Mouse (Mus musculus): ENCODE results near the gene Gde1. TPM values are rescaled to one million over a fixed set of nuclear protein-coding genes. Genes with fewer than 3 reads are reported as not detected.

Gde1 gene
- total and polyA plus RNA-seq, 3 experiments = 19.8 to 51.1 (median 42.0) TPM

DNA sequence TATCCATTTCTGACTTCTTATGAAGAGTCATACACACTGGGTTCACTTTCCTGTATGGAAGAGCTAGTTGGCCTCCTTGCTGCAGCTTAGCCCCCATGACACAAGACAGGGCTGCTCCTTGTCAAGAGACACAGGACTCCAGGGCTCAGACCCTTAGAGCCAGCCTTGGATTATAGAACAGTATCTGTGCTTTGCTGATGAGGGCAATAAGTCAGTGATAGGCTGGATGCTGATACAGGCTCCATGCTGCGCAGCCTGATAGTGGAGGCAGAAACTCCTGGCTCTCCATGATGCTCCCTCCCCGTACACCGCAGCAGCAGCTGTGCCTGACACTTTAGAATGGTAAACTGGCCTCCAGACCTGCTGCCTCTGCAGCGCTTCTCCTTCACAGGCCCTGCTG is 35.4 kb downstream of the Gde1 start:
- no peaks in the 10 kb centered on the region for H3K4me1 ChIP-seq (ENCODE audit: insufficient read depth, low read depth, low read length)
- TF ChIP-seq TAL1 (conservative IDR thresholded peaks at IDR 0.05; ENCODE audit: low read depth, low read length) = no peak
- TF ChIP-seq GATA1 (IDR thresholded peaks at IDR 0.05; ENCODE audit: borderline replicate concordance, low read length) = no peak
- TF ChIP-seq POLR2AphosphoS5 (IDR thresholded peaks at IDR 0.05; ENCODE audit: insufficient replicate concordance, low read depth, low read length) = no peak
- no peak for TF ChIP-seq GATA2 (IDR thresholded peaks at IDR 0.05; ENCODE audit: borderline replicate concordance, low read depth, low read length)
- no peak for TF ChIP-seq CTCF (IDR thresholded peaks at IDR 0.05; ENCODE audit: low read depth, low read length)
- DNase-seq (ENCODE audit: low spot score) = no peak
- H3K9me3 ChIP-seq (replicated peaks) = no peaks in the 10 kb centered on the region
- H3K27me3 ChIP-seq (ENCODE audit: insufficient read depth, low read length) = no peaks in the 10 kb centered on the region
- H3K36me3 ChIP-seq (replicated peaks) = no peaks in the 10 kb centered on the region
- no peak for ATAC-seq (ENCODE audit: extremely low read depth, insufficient number of reproducible peaks, low FRiP score, poor library complexity, severe bottlenecking)
- no peak overlapping the region for H3K4me3 ChIP-seq (ENCODE audit: low read depth, low read length)

DNA sequence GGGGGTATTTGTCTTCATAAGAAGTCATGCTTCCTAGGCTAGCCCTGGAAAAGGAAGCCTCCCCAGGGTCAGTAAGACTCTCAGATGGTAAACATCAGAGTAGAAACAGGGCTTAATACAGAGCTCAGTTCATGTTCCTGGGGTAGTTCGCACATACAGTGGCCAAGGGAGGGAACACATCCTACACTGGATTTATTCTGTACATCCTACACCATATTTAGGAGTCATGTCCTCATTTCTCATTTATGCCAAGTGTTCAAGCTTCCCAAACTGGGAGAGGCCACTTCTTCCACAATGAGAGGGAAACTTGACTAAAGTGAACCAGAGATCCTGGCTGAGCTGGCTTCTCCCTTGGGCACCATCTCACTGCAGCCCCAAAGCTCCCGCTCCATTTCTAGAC is 37.8 kb downstream of the Gde1 start:
- no peak for TF ChIP-seq POLR2AphosphoS5 (IDR thresholded peaks at IDR 0.05; ENCODE audit: insufficient replicate concordance, low read depth, low read length)
- no peak for TF ChIP-seq GATA2 (IDR thresholded peaks at IDR 0.05; ENCODE audit: borderline replicate concordance, low read depth, low read length)
- TF ChIP-seq CTCF (IDR thresholded peaks at IDR 0.05; ENCODE audit: low read depth, low read length) = no peak
- TF ChIP-seq GATA1 (IDR thresholded peaks at IDR 0.05; ENCODE audit: borderline replicate concordance, low read length) = no peak
- no peak for TF ChIP-seq TAL1 (conservative IDR thresholded peaks at IDR 0.05; ENCODE audit: low read depth, low read length)

DNA sequence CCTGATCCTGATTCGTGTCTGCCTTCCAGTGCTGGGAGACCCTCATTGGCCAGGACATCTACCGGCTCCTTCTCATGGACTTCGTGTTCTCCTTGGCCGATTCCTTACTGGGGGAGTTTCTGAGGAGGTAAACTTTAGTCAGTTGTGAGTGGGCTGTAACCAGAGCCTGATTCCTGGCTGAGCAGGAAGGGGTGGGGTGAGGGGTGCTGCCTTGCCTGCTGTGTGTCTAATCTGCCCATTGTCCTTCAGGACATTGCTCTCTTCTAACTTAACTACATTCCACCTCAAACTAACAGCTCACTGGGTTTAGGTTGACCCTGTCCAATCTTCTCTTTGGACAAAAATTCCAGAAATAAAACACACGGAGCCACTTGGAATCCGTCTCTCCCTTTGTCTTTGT is 48.8 kb downstream of the Gde1 start:
- H3K36me3 ChIP-seq (replicated peaks) = no peaks in the 10 kb centered on the region
- no peak for TF ChIP-seq POLR2AphosphoS5 (IDR thresholded peaks at IDR 0.05; ENCODE audit: insufficient replicate concordance, low read depth, low read length)
- no peak for TF ChIP-seq TAL1 (conservative IDR thresholded peaks at IDR 0.05; ENCODE audit: low read depth, low read length)
- no peaks in the 10 kb centered on the region for H3K4me1 ChIP-seq (ENCODE audit: insufficient read depth, low read depth, low read length)
- no peak for DNase-seq (ENCODE audit: low spot score)
- no peak for ATAC-seq (ENCODE audit: extremely low read depth, insufficient number of reproducible peaks, low FRiP score, poor library complexity, severe bottlenecking)
- H3K9me3 ChIP-seq (replicated peaks) = no peaks in the 10 kb centered on the region
- H3K27me3 ChIP-seq (ENCODE audit: insufficient read depth, low read length) = no peaks in the 10 kb centered on the region; the same call in 1 of the 2 replicates
- no peak overlapping the region for H3K4me3 ChIP-seq (ENCODE audit: low read depth, low read length)

More for the DNA sequence above, 37.8 kb downstream of the Gde1 start:
- Histone ChIP-seq H3K27me3 (ENCODE audit: insufficient read depth, low read length) (no peaks in the 10 kb centered on the region), H3K9me3 (replicated peaks) (no peaks in the 10 kb centered on the region), H3K4me3 (ENCODE audit: low read depth, low read length) (no peak overlapping the region), H3K4me1 (ENCODE audit: insufficient read depth, low read depth, low read length) (no peaks in the 10 kb centered on the region), H3K36me3 (replicated peaks) (no peaks in the 10 kb centered on the region)
- DNase-seq (ENCODE audit: low spot score) (no peak), ATAC-seq (ENCODE audit: extremely low read depth, insufficient number of reproducible peaks, low FRiP score, poor library complexity, severe bottlenecking) (no peak)

DNA sequence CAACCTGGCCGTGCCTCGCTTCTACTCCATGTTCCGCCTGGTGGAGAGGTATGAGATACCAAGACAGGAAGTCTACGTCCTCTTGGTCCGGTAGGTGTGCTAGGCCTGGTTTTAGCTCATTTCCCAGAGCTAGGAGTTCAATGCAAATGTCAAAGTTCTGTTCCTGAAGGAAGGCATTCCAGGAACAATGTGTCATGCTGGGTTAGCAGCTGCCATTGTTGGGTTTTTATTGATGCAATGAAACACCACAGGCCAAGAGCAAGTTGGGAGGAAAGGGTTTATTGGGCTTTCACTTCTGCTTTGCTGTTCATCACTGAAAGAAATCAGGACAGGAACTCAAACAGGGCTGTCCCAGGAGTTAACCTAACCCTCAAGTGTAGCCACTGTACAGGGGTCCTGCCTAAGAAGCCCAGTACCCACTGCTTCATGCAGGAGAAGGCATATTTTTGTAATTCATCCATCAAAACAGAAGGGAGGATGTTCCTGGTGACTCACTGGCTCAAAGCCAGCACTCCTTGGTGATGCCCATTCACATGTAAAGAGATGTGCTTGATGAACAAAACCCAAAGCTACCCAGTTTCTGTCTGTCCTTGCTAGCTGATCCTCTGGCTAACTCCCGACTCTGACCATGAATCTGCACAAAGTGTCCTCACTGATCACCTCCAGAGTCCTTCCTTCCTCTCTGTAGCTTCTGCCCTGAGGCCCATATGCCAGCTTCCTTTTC is 52.8 kb downstream of the Gde1 start:
- H3K27me3 ChIP-seq (ENCODE audit: insufficient read depth, low read length) = peaks cover 5% of the 10 kb centered on the region; the same call in 1 of the 2 replicates
- H3K9me3 ChIP-seq (replicated peaks) = no peaks in the 10 kb centered on the region
- no peaks in the 10 kb centered on the region for H3K4me1 ChIP-seq (ENCODE audit: insufficient read depth, low read depth, low read length)
- TF ChIP-seq POLR2AphosphoS5 (IDR thresholded peaks at IDR 0.05; ENCODE audit: insufficient replicate concordance, low read depth, low read length) (no peak), TAL1 (conservative IDR thresholded peaks at IDR 0.05; ENCODE audit: low read depth, low read length) (no peak), CTCF (IDR thresholded peaks at IDR 0.05; ENCODE audit: low read depth, low read length) (no peak), GATA2 (IDR thresholded peaks at IDR 0.05; ENCODE audit: borderline replicate concordance, low read depth, low read length) (no peak), GATA1 (IDR thresholded peaks at IDR 0.05; ENCODE audit: borderline replicate concordance, low read length) (no peak)
- H3K36me3 ChIP-seq (replicated peaks) = no peaks in the 10 kb centered on the region
- ATAC-seq (ENCODE audit: extremely low read depth, insufficient number of reproducible peaks, low FRiP score, poor library complexity, severe bottlenecking) = no peak
- DNase-seq (ENCODE audit: low spot score) = no peak
- no peak overlapping the region for H3K4me3 ChIP-seq (ENCODE audit: low read depth, low read length)

DNA sequence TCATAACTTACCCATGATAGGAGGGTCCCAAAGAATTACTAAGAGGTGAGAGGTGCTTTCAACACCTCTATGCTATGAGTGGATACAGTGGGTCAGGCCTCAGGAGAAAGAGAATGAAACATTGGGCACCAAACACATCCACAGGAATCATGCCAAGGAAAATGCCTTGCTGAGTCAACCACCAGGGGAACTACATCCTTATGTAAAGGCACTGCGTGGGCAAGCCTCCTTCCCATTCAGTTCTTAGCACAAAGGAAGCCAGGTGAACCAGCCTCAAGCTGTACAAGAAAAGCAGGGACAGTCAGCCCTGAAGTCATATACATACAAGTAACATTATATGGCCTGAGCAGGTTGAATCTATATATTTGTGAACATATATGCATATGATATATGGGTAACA is 54.7 kb downstream of the Gde1 start:
- no peak for DNase-seq (ENCODE audit: low spot score)
- Histone ChIP-seq H3K9me3 (replicated peaks) (no peaks in the 10 kb centered on the region), H3K36me3 (replicated peaks) (no peaks in the 10 kb centered on the region), H3K27me3 (ENCODE audit: insufficient read depth, low read length) (peaks cover 5% of the 10 kb centered on the region; the same call in 1 of the 2 replicates), H3K4me1 (ENCODE audit: insufficient read depth, low read depth, low read length) (no peaks in the 10 kb centered on the region), H3K4me3 (ENCODE audit: low read depth, low read length) (no peak overlapping the region)
- TF ChIP-seq POLR2AphosphoS5 (IDR thresholded peaks at IDR 0.05; ENCODE audit: insufficient replicate concordance, low read depth, low read length) = no peak
- no peak for TF ChIP-seq CTCF (IDR thresholded peaks at IDR 0.05; ENCODE audit: low read depth, low read length)
- no peak for TF ChIP-seq GATA1 (IDR thresholded peaks at IDR 0.05; ENCODE audit: borderline replicate concordance, low read length)
- no peak for TF ChIP-seq GATA2 (IDR thresholded peaks at IDR 0.05; ENCODE audit: borderline replicate concordance, low read depth, low read length)
- no peak for TF ChIP-seq TAL1 (conservative IDR thresholded peaks at IDR 0.05; ENCODE audit: low read depth, low read length)
- ATAC-seq (ENCODE audit: extremely low read depth, insufficient number of reproducible peaks, low FRiP score, poor library complexity, severe bottlenecking) = no peak

DNA sequence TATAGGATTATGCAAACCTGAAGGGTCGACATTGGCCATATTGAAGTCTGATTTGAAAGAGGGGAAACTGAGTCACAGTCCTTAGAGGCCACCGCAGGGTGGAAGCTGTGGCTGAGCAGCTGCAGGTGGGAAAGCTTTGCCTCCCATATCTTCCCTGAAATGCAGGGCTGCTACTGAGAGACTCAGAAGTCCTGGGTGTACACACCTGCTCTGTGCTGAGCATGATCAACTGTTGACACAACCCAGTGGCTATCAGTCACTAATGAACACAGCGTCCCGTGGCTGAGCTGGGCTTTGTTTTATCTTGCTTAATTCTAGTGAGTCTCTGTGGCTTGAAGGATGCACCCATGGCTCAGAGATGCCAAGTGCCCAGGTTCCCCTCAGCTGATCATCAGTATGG is 55.5 kb downstream of the Gde1 start:
- Histone ChIP-seq H3K36me3 (replicated peaks) (no peaks in the 10 kb centered on the region), H3K4me3 (ENCODE audit: low read depth, low read length) (no peak overlapping the region), H3K4me1 (ENCODE audit: insufficient read depth, low read depth, low read length) (no peaks in the 10 kb centered on the region), H3K27me3 (ENCODE audit: insufficient read depth, low read length) (peaks cover 5% of the 10 kb centered on the region; the same call in 1 of the 2 replicates), H3K9me3 (replicated peaks) (no peaks in the 10 kb centered on the region)
- DNase-seq (ENCODE audit: low spot score) (no peak), ATAC-seq (ENCODE audit: extremely low read depth, insufficient number of reproducible peaks, low FRiP score, poor library complexity, severe bottlenecking) (no peak)
- TF ChIP-seq POLR2AphosphoS5 (IDR thresholded peaks at IDR 0.05; ENCODE audit: insufficient replicate concordance, low read depth, low read length) (no peak), CTCF (IDR thresholded peaks at IDR 0.05; ENCODE audit: low read depth, low read length) (no peak), TAL1 (conservative IDR thresholded peaks at IDR 0.05; ENCODE audit: low read depth, low read length) (no peak), GATA1 (IDR thresholded peaks at IDR 0.05; ENCODE audit: borderline replicate concordance, low read length) (no peak), GATA2 (IDR thresholded peaks at IDR 0.05; ENCODE audit: borderline replicate concordance, low read depth, low read length) (no peak)
